Mouse (Mus musculus) thymus, postnatal 10 days (tissue): ENCODE measurements around the gene Rpl10-ps3.

Source experiments
- DNase-seq, 2 experiments: peaks; one replicate each; pipeline ENCODE4 v3.0.0; 2021; ENCODE audit warnings: low spot score in 2 of 2

Rpl10-ps3 gene

GRCm38 (mm10) chr9:50344868-50345267 lies at the start of gene Rpl10-ps3:
TSS of gene Rpl10-ps3 (minus strand) at chr9:50344968.
- no peak for DNase-seq

GRCm38 (mm10) chr9:50375598-50375997 lies 30.8 kb upstream of the Rpl10-ps3 start:
- no peak for DNase-seq

- no peak for DNase-seq
Measured at GRCm38 (mm10) chr9:50374666-50375065, 29.9 kb upstream of the Rpl10-ps3 start.

GRCm38 (mm10) chr9:50368551-50369297 lies 24.0 kb upstream of the Rpl10-ps3 start:
- DNase-seq = no peak

- no peak for DNase-seq
Measured at GRCm38 (mm10) chr9:50365059-50365780, 20.5 kb upstream of the Rpl10-ps3 start.

GRCm38 (mm10) chr9:50363962-50364361 lies 19.2 kb upstream of the Rpl10-ps3 start:
- no peak for DNase-seq

- DNase-seq = no peak
Measured at GRCm38 (mm10) chr9:50363259-50363658, 18.5 kb upstream of the Rpl10-ps3 start.

GRCm38 (mm10) chr9:50362556-50362955 lies 17.8 kb upstream of the Rpl10-ps3 start:
- no peak for DNase-seq

GRCm38 (mm10) chr9:50360370-50360769 lies 15.6 kb upstream of the Rpl10-ps3 start:
- DNase-seq = no peak

- DNase-seq = no peak
Measured at GRCm38 (mm10) chr9:50357331-50357730, 12.6 kb upstream of the Rpl10-ps3 start.

- peak; percentile 9 to 20 for DNase-seq
Measured at GRCm38 (mm10) chr9:50351746-50352145, 7.0 kb upstream of the Rpl10-ps3 start.

GRCm38 (mm10) chr9:50350571-50350970 lies 5.8 kb upstream of the Rpl10-ps3 start:
- DNase-seq = no peak

GRCm38 (mm10) chr9:50349156-50349555 lies 4.4 kb upstream of the Rpl10-ps3 start:
- no peak for DNase-seq

- no peak for DNase-seq
Measured at GRCm38 (mm10) chr9:50348256-50348655, 3.5 kb upstream of the Rpl10-ps3 start.

GRCm38 (mm10) chr9:50335539-50336325 lies 9.0 kb downstream of the Rpl10-ps3 start:
- no peak for DNase-seq

GRCm38 (mm10) chr9:50333413-50333812 lies 11.4 kb downstream of the Rpl10-ps3 start:
- DNase-seq = peak; percentile 9 to 49

GRCm38 (mm10) chr9:50324355-50325225 lies 20.2 kb downstream of the Rpl10-ps3 start:
- DNase-seq = no peak

GRCm38 (mm10) chr9:50320729-50321128 lies 24.0 kb downstream of the Rpl10-ps3 start:
- DNase-seq = no peak

- DNase-seq = no peak
Measured at GRCm38 (mm10) chr9:50319506-50319905, 25.3 kb downstream of the Rpl10-ps3 start.

GRCm38 (mm10) chr9:50317299-50317698 lies 27.5 kb downstream of the Rpl10-ps3 start:
- DNase-seq = no peak

GRCm38 (mm10) chr9:50315650-50316049 lies 29.1 kb downstream of the Rpl10-ps3 start:
- DNase-seq = no peak
